Mouse (Mus musculus) kidney, postnatal 14 days (tissue): Measurements from ENCODE around the gene Pcnx2.

Experiments used
- DNase-seq: peaks from one replicate; pipeline ENCODE4 v3.0.0; 2022; ENCODE audit warnings: mixed read lengths

The Pcnx2 gene

DNA sequence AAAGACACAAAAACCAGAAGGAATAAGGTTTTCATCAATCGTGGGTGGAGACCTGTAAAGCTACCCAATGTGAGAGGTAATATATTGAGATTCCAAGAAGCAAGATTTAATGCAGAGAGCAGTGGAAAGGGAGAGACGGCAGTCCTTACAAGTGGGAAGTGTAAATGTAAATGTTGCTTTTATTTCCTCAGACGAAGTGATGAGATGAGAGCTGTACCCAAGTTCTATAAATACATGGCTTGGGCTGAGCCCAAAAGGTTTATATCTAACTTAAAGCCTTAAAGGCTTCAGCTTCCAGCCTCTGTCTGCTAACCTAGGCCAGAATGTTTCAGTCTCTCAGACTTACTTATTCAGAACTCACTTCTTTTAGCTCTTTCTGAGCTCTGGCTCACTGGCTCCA is 8.2 kb downstream of the Pcnx2 start:
- DNase-seq: no peak

DNA sequence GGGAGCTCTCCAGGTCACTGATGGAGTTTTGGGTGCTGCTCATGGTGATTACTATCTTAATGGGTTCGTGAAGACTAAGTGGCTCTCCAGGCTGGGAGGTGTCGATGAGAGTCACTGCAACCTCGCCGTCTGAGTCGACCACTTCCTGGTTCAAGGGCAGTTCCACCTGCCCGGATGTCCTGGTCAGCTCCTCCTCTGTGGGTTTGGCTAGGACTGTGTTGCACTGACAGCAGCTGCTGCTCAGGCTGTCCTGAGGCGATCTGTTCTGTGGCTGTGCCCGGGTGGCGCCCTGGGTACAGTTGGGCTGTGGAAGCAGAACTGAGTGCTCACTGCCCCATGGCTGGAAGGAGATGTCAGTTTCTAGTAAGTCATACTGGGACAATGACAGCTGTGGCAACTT is 10.6 kb downstream of the Pcnx2 start:
- no peak for DNase-seq

DNA sequence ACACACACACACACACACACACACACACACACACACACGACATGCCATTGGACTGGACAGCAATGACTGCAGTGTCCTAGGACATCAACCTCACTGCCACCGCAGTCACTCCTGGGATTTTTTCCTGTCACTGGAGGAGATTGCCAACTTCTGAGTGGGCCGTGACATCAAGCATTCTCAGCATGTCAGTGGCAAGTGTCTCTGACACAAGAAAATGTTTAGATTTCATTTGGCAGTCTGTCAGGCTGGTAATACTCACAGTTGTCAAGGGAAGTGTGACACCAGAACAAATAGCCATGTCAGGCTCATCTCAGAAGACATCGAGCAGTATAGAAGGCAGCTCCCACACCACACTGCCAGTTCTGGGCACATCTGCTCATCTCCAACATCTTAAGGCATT is 17.7 kb downstream of the Pcnx2 start:
- no peak for DNase-seq

DNA sequence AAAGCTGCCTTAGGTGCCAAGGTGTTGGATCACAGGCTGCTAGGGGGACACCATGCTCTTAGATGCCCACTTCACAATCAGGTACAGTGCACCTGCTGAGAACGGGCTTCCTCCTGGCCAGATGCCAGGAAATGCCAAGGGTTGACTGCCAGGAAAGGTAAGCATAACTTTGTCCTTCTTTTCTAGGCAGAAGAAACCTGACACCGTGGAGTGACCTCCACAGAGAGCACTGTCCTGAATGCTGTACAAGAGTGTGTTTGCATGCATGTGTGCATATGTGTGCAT is 24.9 kb downstream of the Pcnx2 start:
- DNase-seq: peak; percentile 44

DNA sequence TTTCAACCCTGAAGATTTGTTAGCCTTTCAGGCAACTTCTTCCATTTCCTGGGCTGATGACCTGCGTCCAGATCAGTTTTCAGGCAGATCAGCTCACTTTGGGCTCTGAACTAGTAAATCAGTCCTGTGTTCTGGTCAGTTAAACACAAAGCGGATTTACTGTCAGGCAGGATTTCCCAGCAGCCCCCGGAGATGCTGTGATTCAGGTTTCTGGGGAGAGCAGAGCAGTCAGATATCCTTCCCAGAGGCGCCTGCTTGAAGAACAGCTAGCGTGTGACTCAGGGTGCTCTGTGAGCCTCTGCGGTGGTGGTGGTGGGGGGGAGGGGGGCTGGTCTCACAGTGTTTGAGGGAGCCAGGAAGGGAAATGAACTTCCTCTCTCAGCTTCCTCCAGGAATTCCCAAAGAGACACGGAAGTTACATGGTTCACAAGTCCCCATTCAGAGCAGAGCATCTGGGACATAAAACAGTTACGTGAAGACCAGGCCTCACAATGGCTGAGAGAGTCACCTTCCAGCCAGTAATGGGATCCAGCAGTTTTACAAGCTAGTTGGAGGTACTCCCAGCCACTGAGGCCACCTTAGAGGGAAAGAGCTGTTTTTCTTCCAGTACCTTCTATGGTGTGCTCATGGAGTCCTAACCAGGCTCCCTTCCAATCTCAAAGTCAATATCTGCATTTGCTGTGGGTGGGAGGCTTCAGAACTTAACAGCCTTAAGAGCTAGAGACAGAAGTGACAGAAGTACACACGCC is 25.4 kb downstream of the Pcnx2 start:
- peak; percentile 16 for DNase-seq

DNA sequence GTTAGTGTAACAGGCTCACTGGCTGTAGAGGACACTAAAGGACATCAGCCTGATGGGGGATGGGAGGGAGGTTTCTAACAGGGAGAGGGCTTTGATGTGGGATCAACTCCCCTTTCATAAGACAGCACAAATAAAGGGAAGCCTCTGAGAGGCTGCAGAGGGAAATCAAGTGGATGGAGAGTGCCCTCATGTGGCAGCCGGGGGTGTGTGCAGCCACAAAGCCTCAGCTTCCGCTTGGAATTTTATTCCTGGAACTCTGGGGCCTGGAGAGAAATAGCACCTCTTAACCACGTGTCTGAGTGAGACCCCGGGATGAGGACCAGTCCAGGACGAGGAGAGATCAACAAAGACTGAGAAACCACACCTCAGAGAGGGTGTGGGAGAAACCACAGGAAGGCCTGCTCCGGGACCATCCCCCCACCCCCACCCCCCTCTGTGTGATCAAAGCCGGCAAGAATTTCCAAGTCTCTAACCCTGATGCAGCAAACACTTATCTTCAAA is 27.2 kb downstream of the Pcnx2 start:
- DNase-seq: peak; percentile 76

DNA sequence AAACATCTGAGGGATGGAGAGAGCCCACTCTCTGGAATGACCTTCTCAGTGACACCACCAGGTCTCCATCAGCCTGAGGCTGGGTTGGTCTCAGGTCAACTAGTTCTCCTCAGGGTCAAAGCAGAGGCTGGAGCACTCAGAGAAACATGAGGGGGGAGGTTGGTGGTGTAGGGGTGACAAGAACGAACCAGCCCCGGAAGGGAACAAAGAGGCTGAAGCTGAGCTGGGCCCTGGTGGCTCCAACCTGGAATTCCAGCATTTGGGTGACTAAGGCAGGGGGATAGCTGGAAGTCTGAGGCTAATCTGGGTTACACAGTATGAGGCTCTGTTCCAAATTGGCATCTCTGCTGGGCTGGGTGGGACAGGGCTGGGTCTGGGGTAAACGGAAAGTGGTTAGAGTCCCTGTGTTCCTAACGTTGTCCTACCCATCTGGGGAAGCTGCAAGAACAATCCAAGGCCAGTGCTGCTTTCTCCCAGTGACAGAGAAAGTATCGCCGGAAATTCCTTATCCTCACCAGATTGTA is 27.9 kb downstream of the Pcnx2 start:
- no peak for DNase-seq

DNA sequence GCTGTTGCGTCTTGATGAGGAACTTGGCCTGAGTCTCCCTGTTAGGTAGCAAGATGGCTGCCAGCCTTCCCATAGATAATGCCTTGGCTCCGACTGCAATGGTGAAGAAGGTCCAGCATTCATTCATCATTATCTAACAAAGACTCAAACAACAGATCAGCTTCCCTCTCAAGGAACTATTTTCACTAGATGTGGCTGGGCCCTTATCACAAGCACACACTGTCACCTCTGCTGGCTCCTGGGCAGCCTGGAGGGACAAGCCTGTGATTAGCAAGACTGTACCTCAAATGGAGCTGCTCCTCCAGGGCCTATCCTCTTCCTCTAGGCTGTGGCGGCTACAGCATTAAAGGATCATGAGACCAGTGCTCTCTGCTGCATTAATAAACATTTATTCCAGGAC is 28.4 kb downstream of the Pcnx2 start:
- DNase-seq: no peak

DNA sequence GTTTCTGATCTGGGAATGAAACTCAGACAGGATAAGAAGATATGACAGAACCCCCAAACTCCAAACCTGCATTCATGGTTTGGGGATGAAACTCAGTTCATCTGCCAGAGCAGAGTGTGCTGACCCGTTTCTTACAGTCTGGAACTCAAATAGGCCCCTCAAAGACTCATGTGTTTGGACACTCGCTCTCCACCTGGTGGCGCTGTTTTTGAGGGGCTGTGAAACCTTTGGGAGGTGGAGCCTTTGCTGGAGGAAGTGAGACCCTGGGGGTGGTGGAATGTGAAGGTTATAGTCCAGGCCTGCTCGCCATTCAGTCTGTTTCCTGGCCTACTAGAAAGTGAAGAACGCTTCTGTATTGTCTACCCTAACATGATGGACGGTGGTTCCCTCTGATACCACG is 29.6 kb downstream of the Pcnx2 start:
- no peak for DNase-seq

DNA sequence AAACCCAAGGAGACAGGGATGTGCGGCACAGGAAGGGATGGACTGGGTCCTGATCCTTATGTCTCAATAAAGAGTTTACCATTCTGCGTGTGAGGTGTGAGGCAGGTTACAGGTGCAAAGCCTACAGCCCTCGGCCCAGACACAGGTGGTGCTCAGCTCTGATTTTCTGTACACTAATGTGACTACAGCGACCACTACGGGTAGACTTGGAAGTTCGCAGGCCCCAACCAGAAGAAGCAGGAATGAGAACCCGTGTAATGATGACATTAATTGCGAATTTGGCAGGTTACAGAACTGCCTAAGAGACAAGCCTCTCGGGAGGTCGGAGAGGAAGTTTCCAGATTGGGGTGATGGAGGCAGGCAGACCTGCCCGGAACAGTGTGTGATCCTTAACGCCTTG is 32.0 kb downstream of the Pcnx2 start:
- no peak for DNase-seq

DNA sequence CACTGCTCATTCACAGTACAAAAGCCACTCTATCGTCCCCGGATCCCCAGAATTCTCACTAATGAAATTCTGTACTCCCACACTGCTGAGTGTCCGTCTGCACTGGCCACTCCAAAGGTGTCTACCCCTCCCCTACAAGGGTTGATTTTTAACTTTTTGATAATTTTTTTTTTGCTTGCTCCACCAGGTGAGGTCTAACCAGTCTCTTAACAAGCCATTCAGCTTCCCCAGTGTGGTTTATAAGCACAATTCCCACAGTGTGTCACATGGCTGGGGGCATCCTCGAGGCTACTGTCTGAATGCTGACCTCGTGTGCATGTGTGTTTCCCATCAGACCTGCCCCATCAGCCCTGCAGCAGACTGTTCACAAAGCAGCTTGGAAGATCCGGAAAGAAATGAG is 40.9 kb downstream of the Pcnx2 start:
- peak; percentile 53 for DNase-seq

DNA sequence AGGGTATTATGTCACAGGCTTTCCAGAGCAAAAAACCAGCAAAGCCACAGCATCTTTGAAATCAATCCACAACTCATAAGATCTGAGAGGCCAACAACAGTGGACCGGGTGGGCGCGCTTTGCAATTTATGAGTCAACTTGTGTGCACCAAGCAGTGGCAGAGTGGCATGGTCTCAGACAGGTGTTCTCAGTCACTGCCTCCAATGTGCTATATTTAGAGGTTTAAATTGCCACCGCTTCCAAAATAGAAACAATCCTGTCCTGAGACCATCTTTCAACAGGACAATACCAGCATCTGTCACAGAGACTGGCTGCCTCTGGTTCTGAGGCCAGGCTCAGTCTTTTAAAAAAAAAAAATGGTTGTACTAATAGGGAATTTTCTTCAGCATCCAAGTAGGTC is 42.0 kb downstream of the Pcnx2 start:
- no peak for DNase-seq

DNA sequence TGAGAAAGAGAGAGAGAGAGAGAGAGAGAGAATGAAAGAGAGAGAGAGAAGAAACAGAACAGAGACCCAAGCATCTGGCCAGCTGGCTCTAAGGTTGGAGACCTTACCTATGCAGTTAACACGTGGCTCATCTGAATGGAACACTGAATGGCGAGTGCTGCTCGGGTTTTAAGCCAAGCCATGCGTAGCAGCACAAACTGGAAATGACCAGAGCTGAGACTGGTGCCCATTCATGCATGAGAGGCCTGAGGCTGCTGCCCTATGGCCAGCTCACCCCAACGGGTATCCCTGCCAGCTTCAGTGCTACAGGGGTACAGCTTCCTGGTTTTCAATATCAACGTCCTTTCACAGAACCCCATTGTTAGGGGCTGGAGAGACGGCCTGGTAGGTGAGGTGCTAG is 43.7 kb downstream of the Pcnx2 start:
- peak; percentile 78 for DNase-seq

DNA sequence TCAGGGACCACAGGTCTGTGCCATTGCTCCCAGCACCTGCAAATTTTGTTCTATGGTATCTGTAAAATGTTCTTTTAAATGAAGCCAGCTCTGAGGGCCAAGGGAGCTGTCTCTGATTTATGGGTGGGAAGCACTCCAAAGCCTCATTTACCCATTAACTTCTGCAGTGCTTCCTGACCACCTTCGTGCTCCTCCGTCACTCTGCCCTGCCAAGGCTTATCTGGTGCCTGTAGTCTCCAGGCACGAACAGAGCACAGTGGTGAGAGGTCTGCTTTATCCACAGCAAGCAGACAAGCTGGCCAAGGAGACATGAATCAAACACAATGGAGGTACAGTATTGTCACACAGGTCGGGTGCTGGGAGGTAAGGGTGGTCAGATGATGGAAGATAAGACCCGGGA is 44.8 kb downstream of the Pcnx2 start:
- peak; percentile 53 for DNase-seq

DNA sequence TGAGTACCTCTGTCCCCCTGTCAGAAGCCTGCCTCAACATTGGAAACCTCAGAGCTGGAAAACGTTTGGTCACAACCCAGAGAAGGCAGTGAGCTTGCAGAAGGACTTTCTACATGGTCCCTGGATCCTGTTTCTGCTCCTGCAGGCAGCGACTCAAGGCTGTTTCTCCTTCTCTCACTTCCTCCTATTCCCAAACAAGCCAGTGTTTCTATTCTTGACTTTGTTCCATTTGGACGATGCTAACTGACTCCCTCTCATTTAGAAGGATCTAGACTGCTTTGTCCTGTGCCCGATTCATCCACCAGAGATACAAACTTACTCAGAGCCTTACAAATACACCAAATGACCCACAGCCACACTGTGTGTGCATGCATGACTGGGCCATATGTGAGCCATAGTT is 48.9 kb downstream of the Pcnx2 start:
- no peak for DNase-seq

DNA sequence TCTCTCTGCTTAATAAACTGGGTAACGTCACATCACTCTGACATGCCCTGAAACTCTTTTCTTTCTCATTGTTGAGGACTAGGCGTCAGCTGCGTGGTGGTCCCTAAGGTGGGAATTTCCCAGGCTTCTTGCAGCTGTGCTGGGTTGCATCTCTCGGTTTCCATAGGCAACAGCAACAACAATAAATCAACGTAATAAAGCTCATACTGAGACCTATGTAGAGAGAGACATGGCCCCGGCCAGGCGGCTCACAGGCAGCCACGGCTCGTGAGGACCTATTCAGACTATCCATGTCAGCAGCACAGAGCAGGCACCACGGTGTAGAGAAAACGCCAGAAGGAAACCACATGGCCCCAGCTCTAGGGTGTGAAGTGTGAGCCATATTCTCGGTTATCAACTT is 50.3 kb downstream of the Pcnx2 start:
- no peak for DNase-seq

DNA sequence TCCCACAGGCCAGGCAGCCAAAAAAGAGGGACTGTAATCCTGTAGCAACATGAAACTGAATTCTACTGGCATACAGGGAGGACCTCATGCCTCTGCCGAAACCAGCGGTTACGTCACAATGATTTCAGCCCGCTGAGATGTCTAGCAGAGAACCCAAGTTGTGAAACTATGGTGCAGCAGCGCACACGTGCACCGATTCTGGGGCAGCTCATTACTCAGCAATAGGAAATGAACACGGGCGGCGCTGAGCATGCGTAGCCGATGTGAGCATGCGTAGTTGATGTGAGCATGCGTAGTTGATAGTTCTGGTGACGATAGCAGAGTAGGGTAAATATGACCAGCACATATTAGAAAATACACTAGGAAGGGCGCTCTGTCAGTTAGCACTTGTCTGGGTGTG is 52.8 kb downstream of the Pcnx2 start:
- DNase-seq: no peak

DNA sequence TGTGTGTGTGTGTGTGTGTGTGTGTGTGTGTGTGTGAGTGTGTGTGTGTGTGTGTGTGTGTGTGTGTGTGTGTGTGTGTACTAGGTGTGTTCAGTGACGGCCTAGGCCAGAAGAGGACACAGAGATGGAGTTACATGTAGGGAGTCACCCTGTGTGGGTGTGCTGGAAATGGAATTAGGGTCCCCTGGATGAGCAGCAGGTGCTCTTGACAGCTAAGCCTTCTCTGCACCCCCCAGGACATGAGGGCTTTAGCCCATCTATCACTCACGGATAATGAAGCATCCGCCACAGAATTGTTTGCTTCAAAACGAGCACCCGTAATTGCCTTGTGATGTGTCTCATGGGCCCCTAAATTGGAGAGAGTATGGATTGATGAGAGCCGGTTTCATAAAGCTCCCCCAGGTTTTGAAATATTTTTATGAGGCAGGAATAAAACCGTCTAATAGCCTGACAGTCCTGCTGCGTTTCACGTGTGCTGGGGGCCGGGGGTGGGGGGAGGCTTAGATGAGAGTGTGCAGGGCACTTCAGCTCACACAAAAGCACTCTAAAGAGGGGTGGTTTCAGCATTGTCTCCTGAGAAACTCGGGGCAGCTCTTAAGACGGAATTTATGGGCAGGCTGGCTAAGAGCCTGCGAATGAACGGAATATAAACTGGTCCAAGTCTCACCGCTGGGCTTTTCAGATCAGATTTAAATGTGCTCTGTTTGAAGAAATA is 54.8 kb downstream of the Pcnx2 start:
- no peak for DNase-seq

DNA sequence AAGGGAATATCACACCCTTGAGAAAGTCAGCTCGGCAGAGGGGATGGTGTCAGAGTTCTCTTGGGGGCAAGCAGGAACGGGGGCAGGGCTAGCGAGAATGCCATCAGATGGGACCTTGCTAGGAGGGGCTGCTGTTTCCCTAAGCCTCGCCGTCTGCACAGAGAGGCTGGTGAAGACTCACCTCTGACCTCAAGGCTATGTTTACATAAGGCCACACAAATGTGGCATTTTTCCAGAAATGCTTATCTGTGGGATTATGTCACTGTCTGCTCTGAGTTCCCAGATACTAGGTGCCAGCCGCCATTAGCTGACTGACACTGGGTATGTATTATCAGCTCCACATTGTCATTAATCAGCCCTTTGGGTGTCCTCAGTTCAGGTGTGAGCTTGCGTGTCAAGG is 56.0 kb downstream of the Pcnx2 start:
- no peak for DNase-seq

DNA sequence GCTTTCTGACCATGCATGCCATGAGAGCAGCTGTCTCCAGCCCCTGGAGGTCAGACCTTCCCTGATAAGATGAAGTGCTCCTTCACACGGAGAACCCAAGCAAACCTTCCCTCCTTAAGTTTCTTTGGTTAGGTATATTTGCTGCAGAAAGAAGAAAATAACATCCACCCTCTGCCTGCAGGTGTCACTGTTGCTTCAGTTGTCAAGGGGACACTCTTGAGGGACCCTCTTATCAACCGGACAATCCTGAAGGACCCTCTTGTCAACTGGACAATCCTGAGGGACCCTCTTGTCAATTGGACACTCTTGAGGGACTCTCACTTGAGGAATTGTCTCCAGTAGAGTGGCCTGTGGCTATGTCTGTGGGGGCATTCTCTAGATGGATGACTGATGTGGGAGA is 73.4 kb downstream of the Pcnx2 start:
- DNase-seq: no peak

DNA sequence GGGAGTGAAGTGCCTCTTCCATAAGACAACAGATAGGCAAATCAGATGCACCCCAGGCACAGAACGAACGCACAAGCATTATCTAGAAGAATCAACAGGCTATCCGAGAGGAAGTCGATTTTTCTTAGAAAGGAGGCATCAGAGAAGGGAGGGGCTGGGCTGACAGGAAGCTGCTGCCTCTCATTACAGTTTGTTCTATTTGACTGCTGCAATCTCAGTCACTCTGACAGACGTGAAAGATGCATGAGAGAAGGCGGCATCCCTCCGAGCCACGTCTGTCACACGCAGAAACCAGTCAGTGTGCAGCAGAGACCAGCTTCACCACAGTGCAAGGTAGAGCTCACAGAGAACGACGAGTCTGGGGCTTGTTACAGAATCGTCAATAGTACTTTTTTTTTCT is 74.4 kb downstream of the Pcnx2 start:
- no peak for DNase-seq

DNA sequence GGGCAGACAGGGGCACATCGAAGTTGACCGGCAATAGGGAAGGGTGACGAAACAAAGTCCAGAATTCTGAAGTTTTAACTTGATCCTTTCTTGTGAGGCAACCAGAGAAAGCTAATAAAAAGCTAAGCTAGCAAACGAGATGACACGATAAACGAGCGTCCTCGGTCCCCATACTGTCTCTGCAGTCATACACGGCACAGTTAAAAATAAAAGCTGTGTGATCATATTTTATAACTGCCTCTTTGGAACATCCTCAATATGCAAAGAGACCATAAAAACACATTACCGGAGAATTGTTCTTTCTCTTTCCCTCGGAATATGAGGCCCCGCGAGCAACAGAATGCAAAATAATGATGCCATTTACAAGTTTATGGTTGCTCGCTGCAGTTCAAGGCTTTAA is 76.1 kb downstream of the Pcnx2 start:
- DNase-seq: no peak

DNA sequence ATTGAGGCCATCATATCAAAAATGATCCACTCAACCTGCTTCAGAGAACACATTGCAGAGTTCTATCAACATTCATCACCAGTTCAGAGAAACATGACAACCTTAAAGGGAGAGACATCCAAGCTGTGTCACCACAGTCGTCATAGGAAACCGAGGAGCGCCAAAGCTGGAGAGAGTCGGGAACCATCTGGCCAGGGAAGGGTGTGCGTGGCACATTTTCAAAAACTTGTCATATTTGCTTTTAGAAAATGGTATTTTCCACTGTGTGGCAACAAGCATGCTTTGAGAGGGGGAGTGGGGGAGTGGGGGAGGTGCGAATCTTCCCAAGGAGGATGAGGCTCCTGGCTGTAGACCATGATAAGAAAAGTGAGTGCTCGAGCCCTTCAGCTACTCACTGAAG is 78.3 kb downstream of the Pcnx2 start:
- DNase-seq: peak; percentile 13

DNA sequence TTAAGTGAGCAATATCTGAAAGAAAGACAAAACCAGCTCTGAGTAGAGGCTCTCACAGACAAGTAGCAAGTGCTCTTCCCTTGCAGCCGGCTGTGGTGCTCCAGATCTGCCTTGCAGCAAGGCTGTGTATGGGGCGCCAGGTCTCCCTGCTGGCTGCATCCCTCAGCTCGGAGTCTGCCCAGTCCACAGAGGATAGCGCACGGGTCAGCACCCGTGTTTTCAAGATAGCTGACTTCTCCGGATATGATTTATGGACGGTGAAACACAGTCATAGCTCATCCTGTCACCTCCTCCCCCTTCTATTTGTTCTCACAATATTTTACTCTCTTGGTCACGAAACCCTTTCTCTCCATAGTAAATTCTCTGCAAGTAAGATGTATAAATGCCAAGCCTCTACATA is 79.3 kb downstream of the Pcnx2 start:
- no peak for DNase-seq

DNA sequence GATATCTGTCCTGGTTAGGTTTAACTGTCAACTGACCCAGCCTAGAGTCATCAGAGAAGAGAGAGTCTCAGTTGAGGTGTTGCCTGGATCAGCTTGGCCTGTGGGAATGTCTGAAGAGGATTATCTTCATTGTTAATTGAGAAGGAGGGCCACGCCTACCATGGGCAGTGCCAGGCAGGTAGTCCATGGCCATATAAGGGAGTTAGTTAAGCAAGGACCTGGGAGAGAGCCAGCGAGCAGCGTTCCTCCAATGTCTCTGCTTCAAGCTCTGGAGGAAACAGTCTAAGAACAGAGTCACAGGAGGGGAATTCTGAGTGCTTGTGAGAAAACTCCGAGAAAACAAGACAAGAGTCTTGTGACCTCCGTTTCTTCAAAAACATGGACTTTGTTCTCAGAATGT is 81.4 kb downstream of the Pcnx2 start:
- DNase-seq: no peak
